Comparison of ENCODE assay signal across 17 mouse cellular contexts in the genomic region with DNA sequence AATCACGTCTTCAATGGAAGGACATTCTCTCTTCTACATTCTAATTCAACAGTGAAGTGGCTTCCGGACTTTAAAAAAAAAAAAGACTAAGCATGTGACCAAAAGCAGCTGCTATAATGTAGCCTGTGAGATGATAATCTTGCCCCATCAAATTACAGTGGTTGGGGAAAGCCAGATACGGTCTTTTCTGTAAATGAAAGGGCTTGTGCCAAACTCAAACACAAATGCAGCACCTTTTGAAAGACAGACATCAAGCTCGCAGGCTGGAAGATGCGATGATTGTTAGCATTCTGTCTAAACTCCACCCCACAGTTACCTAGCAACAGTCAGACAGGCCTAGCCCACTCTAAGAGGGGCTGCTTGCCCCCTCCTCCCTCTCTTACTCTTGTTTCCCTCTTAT. TPM values are rescaled to one million over a fixed set of nuclear protein-coding genes. Genes with fewer than 3 reads are reported as not detected.
DNase-seq lines count a peak whose midpoint lies in the region; ATAC-seq and TF ChIP-seq lines count a peak whose summit lies in the region.
"Had no signal": no experiment of that assay in that cellular context is flagged by ENCODE, and none has a peak within 500 bp of the region (broad histone marks: within the 10 kb centered on the region; RNA-seq: fewer than 3 reads in every experiment).

No protein-coding gene starts in this region.

- H3K4me1 ChIP-seq in forebrain, embryonic 13.5 days, result peaks cover 33% of the 10 kb centered on the region
- peaks cover 45% of the 10 kb centered on the region for H3K4me1 ChIP-seq in forebrain, embryonic 10.5 days
- H3K4me1 ChIP-seq in embryonic fibroblast, embryonic 13.5 days (ENCODE audit: control insufficient read depth, insufficient read depth, low read length), result peaks cover 12% of the 10 kb centered on the region

- no peak for TF ChIP-seq CTCF in embryonic fibroblast, embryonic 13.5 days (IDR thresholded peaks at IDR 0.05; ENCODE audit: borderline replicate concordance, insufficient read depth, low read length)

- H3K9me3 ChIP-seq in forebrain, embryonic 13.5 days (replicated peaks), result no peaks in the 10 kb centered on the region
- H3K9me3 ChIP-seq in forebrain, embryonic 10.5 days, result no peaks in the 10 kb centered on the region
- H3K9me3 ChIP-seq: intestine, embryonic 15.5 days; limb, embryonic 15.5 days; stomach, embryonic 15.5 days had no signal

- H3K36me3 ChIP-seq in forebrain, embryonic 13.5 days (ENCODE audit: poor library complexity, severe bottlenecking), result peaks cover 36% of the 10 kb centered on the region
- H3K36me3 ChIP-seq in forebrain, embryonic 10.5 days (replicated peaks), result peaks cover 37% of the 10 kb centered on the region

- no peak overlapping the region for H3K4me2 ChIP-seq in forebrain, embryonic 13.5 days
- H3K4me2 ChIP-seq: intestine, embryonic 15.5 days; limb, embryonic 15.5 days; lung, embryonic 14.5 days; stomach, embryonic 15.5 days had no signal

- ATAC-seq in forebrain, embryonic 13.5 days, result no peak
- ATAC-seq: intestine, embryonic 15.5 days had no signal

- no peaks in the 10 kb centered on the region for H3K27me3 ChIP-seq in forebrain, embryonic 13.5 days
- H3K27me3 ChIP-seq in forebrain, embryonic 10.5 days (ENCODE audit: poor library complexity, severe bottlenecking), result no peaks in the 10 kb centered on the region
- H3K27me3 ChIP-seq: intestine, embryonic 15.5 days; limb, embryonic 15.5 days; stomach, embryonic 15.5 days had no signal

- H3K4me3 ChIP-seq in forebrain, embryonic 13.5 days, result no peak overlapping the region
- H3K4me3 ChIP-seq in forebrain, embryonic 10.5 days, result no peak overlapping the region
- no peak overlapping the region for H3K4me3 ChIP-seq in embryonic fibroblast, embryonic 13.5 days (ENCODE audit: insufficient read depth, low read length)
- H3K4me3 ChIP-seq: intestine, embryonic 15.5 days; limb, embryonic 15.5 days; stomach, embryonic 15.5 days had no signal

- peak overlapping the region; percentile 19; the same call in 1 of the 2 replicates for H3K9ac ChIP-seq in forebrain, embryonic 13.5 days
- H3K9ac ChIP-seq: intestine, embryonic 15.5 days; limb, embryonic 15.5 days; lung, embryonic 14.5 days; stomach, embryonic 15.5 days had no signal

- no peak for DNase-seq in forebrain, embryonic 10.5 days (ENCODE audit: extremely low spot score, low spot score)
- DNase-seq in layer of hippocampus, adult 9-11 months, result peak; percentile 1
- DNase-seq in layer of hippocampus, adult 8-10 months (ENCODE audit: low spot score in 2 of 2), result no peak
- DNase-seq in CD4-positive helper T cell, adult 2 months (ENCODE audit: low read depth, low spot score), result peak; percentile 57
- no peak for DNase-seq in frontal cortex, postnatal 36 days (ENCODE audit: low spot score in 2 of 2)
- DNase-seq in thymus, postnatal 25 days, result no peak
- DNase-seq: cerebellum, adult 11 months; heart, postnatal 14 days; kidney, postnatal 4 days; thymus, postnatal 4 days had no signal

- peak overlapping the region; percentile 16; the same call in 1 of the 2 replicates for H3K27ac ChIP-seq in forebrain, embryonic 13.5 days
- no peak overlapping the region for H3K27ac ChIP-seq in forebrain, embryonic 10.5 days
- H3K27ac ChIP-seq in embryonic fibroblast, embryonic 13.5 days (ENCODE audit: insufficient read depth, low read length), result peak overlapping the region; percentile 44; the same call in 1 of the 2 replicates
- H3K27ac ChIP-seq: intestine, embryonic 15.5 days; limb, embryonic 15.5 days; stomach, embryonic 15.5 days had no signal

- no peak for TF ChIP-seq POLR2A in embryonic fibroblast, embryonic 13.5 days (IDR thresholded peaks at IDR 0.05; ENCODE audit: low read depth, low read length)

- WGBS in forebrain, embryonic 13.5 days, result 17% methylated on average over 5 of the region's 5 CpGs
- 61% methylated on average over 5 of the region's 5 CpGs for WGBS in forebrain, embryonic 10.5 days

RNA-seq across cellular contexts. Expression of a gene that starts 17.3 kb away (rescaled TPM):
- polyA plus RNA-seq in forebrain, embryonic 13.5 days (2015; fragmentation: Nextera tagmentation; extraction: Ambion mirVana), result 247 and 288 TPM in 2 replicates
- 369 and 403 TPM in 2 replicates for polyA plus RNA-seq in forebrain, embryonic 10.5 days (2016; fragmentation: Nextera tagmentation; extraction: Ambion mirVana)
- total RNA-seq in layer of hippocampus, adult 8-10 months (2022), result 100 to 1,000 TPM; 662 to 773 (median 703) TPM
- polyA plus RNA-seq in embryonic fibroblast, embryonic 13.5 days (2011; ENCODE audit: insufficient read length, low read depth, missing spikeins), result 442 and 478 TPM in 2 replicates

RNA-seq across cellular contexts. Expression of a gene that starts 22.1 kb away (rescaled TPM):
- 0.16 and 0.23 TPM in 2 replicates for polyA plus RNA-seq in forebrain, embryonic 13.5 days (2015; fragmentation: Nextera tagmentation; extraction: Ambion mirVana)
- 0.06 TPM in 1 of 2 replicates, not detected in the other for polyA plus RNA-seq in forebrain, embryonic 10.5 days (2016; fragmentation: Nextera tagmentation; extraction: Ambion mirVana)
- total RNA-seq in layer of hippocampus, adult 8-10 months (2022), result 1 to 10 TPM; 2.3 to 3.0 (median 2.7) TPM
- polyA plus RNA-seq in embryonic fibroblast, embryonic 13.5 days (2011; ENCODE audit: insufficient read length, low read depth, missing spikeins), result 0.35 and 0.72 TPM in 2 replicates
- total RNA-seq: granulocyte monocyte progenitor cell, adult 5-6 weeks had no signal
- polyA plus RNA-seq: lung, embryonic 14.5 days had no signal

Comparison
In these comparisons a context has a peak if more than half of its experiments do, and no peak if none do; other contexts are left out.
1. DNase-seq: peak in layer of hippocampus, adult 9-11 months (single experiment) and CD4-positive helper T cell, adult 2 months (single experiment); none in forebrain, embryonic 10.5 days (single experiment), layer of hippocampus, adult 8-10 months (0 of 2), frontal cortex, postnatal 36 days (0 of 2) and thymus, postnatal 25 days (single experiment).